Mouse (Mus musculus): ENCODE data around the gene Kif27. TPM values are rescaled to one million over a fixed set of nuclear protein-coding genes. Genes with fewer than 3 reads are reported as not detected.
"Not testable (repeated sequence)": the region's sequence is repeated elsewhere in the genome, so short reads cannot be mapped to it uniquely, and the experiment has no call there.

Gene Kif27
- total RNA-seq (2022) = 1 to 10 TPM; 4.3 to 6.5 (median 5.6) TPM

GRCm38 (mm10) chr13:58358629-58359303, at the start of gene Kif27:
Gene Kif27, minus strand, starts transcription at chr13:58359122.
- DNase-seq (ENCODE audit: low spot score in 2 of 2) = peak; percentile 21 to 34

DNA sequence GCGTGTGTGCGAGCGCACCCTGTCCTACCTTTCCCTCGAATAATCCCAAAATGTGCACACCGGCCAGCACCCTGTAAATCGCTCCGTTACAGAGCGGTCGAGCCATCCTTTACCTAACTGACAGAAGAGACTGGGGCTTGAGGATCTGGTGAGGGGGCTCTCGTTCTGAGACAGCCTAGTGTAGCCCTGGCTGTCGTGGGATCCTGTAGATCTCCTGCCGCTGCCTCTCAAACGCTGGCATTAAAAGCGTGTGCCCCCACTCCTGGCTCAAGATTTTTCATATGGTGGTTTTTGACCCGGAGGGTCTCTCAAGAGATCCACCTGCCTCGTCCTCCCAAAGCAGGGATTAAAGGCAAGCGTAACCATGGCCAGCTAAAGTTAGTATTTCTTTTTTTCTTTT, 44.3 kb upstream of the Kif27 start, which contains the start of gene Hnrnpk:
Hnrnpk (minus strand) TSS at position 101 of the 400 bp plus-strand sequence.
- not testable (repeated sequence) for DNase-seq (ENCODE audit: low spot score in 2 of 2)

- DNase-seq (ENCODE audit: low spot score in 2 of 2) = no peak
Measured at GRCm38 (mm10) chr13:58402744-58403110, 43.8 kb upstream of the Kif27 start.

DNA sequence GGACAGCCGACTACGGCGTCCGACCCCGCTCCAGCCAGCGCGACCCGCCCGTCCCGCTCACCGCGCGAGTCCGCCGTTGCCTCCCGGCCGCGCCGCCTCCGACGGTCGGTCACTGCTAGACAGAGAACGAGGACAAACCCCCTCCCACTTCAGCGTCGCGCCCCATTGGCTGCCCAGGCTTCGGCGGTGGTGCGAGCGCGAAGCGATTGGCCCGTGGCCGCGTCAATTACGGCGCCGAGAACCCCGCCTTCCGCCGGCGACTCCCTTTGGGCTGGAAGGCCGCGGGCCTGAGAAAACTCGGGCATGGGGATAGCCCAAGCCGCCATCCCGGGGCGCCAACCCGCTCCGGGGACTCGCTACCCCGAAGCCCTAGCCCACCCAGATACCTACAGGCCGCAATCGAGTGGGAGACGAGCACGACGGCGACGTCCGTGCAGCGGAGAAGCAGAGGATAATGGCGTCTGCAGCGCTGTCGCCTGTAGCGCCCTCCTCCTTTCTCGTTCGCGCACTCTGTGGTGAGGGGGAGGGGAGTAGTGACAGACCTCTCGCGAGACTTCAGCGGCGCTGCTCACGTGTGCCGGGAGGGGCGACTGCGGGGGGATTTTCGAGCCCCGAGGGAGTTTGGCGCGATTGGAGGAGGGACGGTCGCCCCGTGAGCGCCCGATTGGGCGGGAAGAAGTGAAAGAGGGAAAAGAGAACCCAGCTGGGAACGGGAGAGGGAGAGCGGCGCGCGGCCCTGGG, 43.3 kb upstream of the Kif27 start, which contains the start of gene Rmi1:
Rmi1 (plus strand) TSS at position 246 of the 741 bp plus-strand sequence.
- peak; percentile 93 to 99 for DNase-seq (ENCODE audit: low spot score in 2 of 2)

DNA sequence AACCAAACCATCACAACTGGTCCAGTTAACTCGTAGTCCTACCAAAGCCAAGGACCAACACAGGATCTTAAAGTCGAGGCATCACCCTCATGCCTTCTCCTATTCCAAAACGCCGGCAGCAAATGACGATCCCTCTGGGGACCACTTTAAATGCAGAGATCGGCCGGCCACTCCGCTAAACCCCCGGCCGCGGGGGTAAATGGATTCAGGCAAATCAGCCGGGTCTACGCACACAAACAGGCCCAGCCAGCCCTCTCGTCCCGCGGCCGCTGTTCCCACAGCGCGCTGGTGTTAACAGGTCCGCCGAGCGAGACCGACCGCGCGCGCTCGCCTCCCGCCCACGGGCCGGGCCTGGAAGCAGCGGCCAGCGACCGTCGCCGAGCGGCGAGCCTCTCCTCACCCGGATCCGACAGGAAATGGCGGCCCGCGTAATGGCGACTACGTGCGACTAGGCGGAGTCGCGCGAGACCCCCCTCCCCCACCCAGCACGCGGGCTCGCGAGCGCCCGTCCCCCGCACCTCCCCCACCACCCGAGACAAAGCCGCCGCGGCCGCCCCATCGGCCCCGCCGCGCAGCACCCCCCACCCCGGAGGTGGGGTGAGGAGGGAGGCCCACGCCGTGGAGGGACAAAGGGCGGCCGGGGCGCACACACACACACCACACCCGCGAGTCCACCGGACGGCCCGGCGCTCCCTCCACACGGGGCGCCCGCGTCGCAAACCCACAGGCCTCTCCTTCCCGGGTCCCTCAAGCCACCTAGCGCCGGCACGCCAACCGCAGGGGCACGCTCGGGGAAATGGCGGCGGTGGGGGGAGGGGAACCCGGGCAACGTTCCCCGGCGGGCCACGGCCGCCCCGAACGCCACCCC, 42.4 kb upstream of the Kif27 start:
- peak; percentile 28 to 63 for DNase-seq (ENCODE audit: low spot score in 2 of 2)

DNA sequence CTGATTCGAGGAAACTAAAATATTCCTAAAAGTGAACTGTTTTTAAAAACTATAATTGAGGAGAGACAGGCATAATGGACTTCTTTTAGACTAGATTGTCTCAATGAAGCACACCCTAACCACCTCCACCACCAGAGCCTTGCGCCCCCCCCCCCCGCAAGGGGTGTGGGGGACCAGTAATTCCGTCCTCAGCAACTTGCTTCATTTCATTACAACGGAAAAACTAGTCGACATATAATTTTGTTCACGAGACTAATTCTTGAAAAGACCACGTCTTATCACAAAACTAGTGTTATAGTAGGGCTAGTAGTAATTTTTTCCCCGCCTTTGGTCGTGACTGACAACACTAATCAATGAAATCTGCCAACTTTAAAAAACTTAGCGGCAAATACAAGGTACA, 41.7 kb upstream of the Kif27 start:
- no peak for DNase-seq (ENCODE audit: low spot score in 2 of 2)

- DNase-seq (ENCODE audit: low spot score in 2 of 2) = no peak
Measured at GRCm38 (mm10) chr13:58397651-58398050, 38.7 kb upstream of the Kif27 start.

DNA sequence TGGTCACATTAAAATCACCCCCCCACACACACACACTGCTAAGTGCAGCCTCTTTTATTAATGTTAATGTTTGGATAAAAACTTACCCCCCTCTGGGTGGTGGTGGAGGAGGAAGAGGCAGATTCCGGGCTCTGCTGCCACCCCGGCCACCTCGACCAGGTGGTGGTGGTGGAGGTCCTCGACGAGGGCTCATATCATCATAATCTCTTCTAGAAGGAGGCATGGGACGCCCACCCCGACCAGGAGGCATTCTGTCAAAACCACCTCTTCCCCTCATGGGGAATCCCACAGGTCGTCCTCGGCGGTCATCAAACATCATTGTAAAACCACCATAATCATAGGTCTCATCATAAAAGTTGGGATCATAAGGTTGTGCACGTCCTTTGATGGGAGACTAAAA, 35.5 kb upstream of the Kif27 start:
- DNase-seq (ENCODE audit: low spot score in 2 of 2) = not testable (repeated sequence)

GRCm38 (mm10) chr13:58389324-58389951, 30.5 kb upstream of the Kif27 start:
- no peak for DNase-seq (ENCODE audit: low spot score in 2 of 2)

- no peak for DNase-seq (ENCODE audit: low spot score in 2 of 2)
Measured at GRCm38 (mm10) chr13:58388379-58388778, 29.5 kb upstream of the Kif27 start.

DNA sequence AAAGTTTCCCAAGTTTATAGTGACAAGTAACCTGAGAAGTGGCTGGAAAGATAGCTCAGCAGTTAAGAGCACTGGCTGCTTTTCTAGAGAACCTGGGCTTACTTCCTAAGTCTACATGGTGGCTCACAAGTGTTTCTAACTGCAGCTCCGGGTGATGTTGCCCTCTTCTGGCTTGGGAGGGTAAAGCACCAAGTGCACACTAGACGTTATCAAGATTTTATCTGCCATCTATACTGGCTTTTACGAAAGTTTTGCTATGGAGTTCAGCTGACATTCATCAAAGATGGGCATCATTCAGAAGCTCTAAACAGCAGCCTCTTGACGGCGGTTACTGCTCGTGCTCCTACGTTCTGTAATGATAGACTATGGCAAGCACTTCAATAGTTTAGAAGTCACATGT, 29.0 kb upstream of the Kif27 start:
- DNase-seq (ENCODE audit: low spot score in 2 of 2) = peak; percentile 27 to 56

DNA sequence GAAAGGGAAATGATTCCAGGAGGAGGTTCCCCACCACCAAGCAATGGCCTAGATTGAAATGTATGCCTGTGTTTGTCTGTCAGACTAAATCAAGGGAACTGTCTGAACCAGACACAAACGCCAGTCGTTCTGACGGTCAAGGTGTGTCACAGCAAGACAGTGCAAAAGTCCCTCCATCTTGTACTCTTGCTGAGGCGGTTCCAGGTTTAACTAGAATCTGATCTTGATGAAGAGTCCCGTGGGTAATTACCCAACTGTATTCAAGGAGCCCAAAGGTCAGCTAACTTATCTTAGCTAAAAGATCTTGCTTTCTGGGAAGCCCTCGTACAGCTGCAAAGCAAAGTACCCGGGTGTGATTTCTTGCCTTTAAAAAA, 26.6 kb upstream of the Kif27 start:
- DNase-seq (ENCODE audit: low spot score in 2 of 2) = no peak

DNA sequence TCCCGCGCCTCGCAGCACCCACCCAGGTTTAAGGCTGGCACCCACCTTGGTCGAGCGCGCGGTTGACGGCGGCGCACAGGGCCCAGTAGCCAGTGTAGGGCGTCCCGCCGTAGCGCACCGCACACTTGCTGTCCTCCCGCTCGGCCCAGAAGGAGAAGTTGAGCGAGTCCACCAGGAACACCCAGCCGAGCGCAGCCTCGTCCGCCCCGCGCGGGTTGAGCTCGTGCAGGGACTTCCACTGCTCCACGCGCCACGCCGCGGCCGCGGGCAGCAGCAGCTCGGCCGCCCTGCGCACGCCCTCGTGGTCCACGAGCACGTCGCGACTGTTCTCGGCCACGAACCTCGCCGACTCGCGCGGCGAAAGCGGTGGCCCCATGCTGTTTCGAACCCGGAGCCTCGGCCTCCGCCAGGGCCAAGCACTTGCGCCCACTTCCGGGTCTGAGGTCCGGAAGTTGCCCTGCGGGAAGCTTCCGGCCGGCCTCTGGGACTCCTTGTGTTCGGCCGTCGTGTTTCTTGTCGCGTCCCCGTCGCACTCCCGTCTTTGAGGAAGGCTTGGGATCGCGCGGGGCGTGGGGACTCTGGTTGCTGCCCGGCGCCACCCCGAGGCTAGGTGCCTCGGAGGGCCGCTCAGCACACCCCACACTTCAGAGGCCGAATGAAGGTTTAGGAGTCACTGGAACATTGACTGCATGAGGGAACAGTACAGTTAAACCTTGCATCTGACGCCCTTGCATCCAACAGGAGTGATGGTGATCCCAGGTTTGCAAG, 26.0 kb upstream of the Kif27 start, which contains the start of gene 2210016F16Rik:
2210016F16Rik (minus strand) TSS at position 447 of the 768 bp plus-strand sequence.
- DNase-seq (ENCODE audit: low spot score in 2 of 2) = peak in 1 of 2 experiments; percentile 32

DNA sequence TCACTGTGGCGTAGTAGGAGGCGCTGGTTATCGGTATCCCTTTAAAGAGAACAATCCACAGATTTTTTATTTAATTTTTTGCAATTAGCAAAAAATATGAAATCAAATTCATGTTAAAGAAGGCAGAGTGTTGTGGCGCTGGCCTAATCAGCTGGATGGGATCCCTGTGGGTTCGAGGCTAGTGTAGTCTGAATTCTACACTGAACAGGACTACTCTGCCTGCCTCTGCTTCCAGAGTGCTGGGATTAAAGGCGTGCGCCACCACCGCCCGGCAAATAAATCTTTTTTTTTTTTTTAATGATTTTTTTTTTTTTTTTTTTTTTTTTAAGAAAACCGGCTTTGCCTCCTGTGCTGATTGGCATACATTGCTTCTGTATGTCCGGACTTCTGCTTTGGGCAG, 25.4 kb upstream of the Kif27 start:
- DNase-seq (ENCODE audit: low spot score in 2 of 2) = no peak

GRCm38 (mm10) chr13:58373153-58373470, 14.2 kb upstream of the Kif27 start:
- DNase-seq (ENCODE audit: low spot score in 2 of 2) = no peak

- no peak for DNase-seq (ENCODE audit: low spot score in 2 of 2)
Measured at GRCm38 (mm10) chr13:58372278-58373152, 13.6 kb upstream of the Kif27 start.

- no peak for DNase-seq (ENCODE audit: low spot score in 2 of 2)
Measured at GRCm38 (mm10) chr13:58368835-58369234, 9.9 kb upstream of the Kif27 start.

DNA sequence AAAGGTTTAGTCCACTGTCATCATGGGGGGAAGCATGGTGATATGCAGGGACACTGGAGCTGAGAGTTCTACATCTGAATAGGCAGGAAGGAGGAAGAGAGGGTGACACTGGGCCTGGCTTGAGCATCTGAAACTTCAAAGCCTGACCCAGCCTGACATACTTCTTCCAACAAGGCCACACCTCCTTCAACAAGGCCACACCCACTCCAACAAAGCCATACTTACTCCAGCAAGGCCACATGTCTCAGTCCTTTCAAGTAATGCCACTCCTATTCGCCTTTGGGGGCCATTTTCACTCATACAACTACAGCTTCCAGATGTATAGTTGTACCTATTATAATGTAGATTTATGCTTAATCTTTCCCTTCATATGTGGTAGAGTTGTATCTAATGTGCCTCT, 8.7 kb upstream of the Kif27 start:
- no peak for DNase-seq (ENCODE audit: low spot score in 2 of 2)

GRCm38 (mm10) chr13:58366373-58366772, 7.5 kb upstream of the Kif27 start:
- DNase-seq (ENCODE audit: low spot score in 2 of 2) = no peak

GRCm38 (mm10) chr13:58365179-58365578, 6.3 kb upstream of the Kif27 start:
- DNase-seq (ENCODE audit: low spot score in 2 of 2) = not testable (repeated sequence)
